Mouse (Mus musculus): ENCODE measurements around the gene Slc25a51.

- TF ChIP-seq CTCF (conservative IDR thresholded peaks at IDR 0.05; ENCODE audit: low read length): no peak
- TF ChIP-seq NANOG (IDR thresholded peaks at IDR 0.05; ENCODE audit: borderline replicate concordance, low read length): no peak
Observed at GRCm38 (mm10) chr4:45442237-45442636, 33.7 kb upstream of the Slc25a51 start.

Data from E14TG2a.4 (cell line).